Mouse (Mus musculus): ENCODE data around the gene Pagr1b.

- TF ChIP-seq CTCF (IDR thresholded peaks at IDR 0.05; ENCODE audit: insufficient read depth, low read length): no peak
- no peak for TF ChIP-seq POLR2A (IDR thresholded peaks at IDR 0.05; ENCODE audit: borderline replicate concordance, extremely low read depth, low read depth, low read length)
Observed at GRCm38 (mm10) chr7:127003620-127004019, 12.7 kb downstream of the Pagr1b start.
